Mouse (Mus musculus) spleen, postnatal 36 days (tissue): Measurements from ENCODE around the gene Kank4.

Experiments used
- DNase-seq, 2 experiments: peaks; one replicate each; pipeline ENCODE4 v3.0.0; 2022; ENCODE audit warnings: low spot score in 2 of 2, mixed read lengths in 1 of 2

The Kank4 gene

DNA sequence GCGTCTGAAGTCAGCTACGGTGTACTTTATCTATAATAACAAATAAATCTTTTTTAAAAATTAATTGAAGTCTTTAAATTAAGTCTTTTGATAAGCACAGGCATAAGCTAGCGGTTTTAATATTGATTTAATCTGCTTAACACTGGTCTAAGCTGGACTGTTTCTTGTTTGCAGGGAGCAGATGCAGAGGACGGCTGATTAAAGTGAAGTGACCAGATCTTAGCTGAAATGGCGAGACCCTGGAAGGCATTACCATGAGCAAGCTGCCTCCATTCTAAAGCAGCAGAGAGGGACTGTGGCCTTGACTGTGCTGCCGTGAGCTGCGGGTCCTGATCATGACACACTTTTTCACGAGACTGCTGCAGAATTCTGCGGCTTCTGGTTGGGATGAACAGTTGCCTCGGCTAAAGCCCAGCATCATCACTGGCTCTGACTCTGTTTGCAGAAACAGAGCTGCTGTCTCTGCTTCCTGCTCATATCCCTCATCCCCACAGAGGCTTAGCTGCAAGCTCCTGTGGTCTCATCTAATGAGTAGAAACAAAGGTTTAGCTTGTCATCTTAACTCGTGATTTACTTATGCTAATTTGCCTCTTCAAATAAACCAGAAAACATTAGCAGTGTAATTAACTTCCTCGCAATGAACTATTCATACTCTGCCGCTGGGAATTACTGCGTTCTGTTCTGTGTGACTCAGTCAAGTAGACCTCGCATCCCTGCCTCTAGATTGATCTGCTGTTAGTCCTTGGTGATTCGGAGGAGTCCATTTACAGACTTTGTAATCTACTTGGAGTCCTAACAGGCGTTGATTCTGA is 99.4 kb downstream of the Kank4 start:
- DNase-seq = no peak

DNA sequence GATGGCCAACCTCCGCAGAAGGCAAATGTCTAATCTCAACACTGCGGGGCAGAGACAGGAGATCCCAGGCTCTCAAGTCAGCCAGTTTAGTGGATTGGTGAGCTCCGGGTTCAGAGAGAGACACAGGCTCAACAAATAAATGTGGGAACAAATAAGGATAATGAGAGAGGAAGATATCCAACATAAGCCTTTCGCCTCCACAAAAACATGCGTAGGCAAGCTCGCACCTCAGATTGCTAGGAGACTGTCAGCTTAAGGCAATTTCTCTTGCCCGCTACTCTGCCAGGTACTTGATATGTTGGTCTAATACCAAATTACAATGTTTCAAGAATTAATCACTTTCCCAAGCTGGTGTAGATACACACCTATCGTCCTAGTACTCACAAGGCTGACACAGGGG is 106.4 kb downstream of the Kank4 start:
- DNase-seq = no peak
